Mouse (Mus musculus): ENCODE data around the gene Gm20890. TPM values are rescaled to one million over a fixed set of nuclear protein-coding genes. Genes with fewer than 3 reads are reported as not detected.
"Not testable (repeated sequence)": the region's sequence is repeated elsewhere in the genome, so short reads cannot be mapped to it uniquely, and the experiment has no call there.

Gm20890 gene
- polyA plus RNA-seq (2015; fragmentation: Nextera tagmentation; extraction: Ambion mirVana), result not detected in 2 replicates

DNA sequence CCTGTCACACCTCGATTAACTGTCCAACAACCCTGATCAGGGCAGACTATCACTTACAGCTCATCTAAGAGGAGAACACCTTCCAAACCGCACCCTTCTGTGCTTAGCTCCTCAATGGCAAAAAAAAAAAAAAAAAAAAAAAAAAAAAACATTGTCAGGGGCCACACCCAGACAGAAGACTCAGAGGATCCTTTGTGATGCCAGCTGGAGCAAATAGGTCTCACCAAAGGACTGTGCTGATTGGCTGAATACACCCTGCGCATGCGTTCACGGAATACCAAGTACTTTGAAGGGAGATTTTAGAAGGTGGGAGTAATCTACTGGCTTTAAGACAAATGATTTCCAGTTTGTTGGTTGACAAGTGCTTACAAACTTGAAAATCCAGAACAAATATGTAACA, at the start of gene Gm20890:
Gm20890 (minus strand) TSS at position 101 of the 400 bp plus-strand sequence.
- H3K4me2 ChIP-seq; H3K4me3 ChIP-seq; H3K36me3 ChIP-seq; ATAC-seq (ENCODE audit: borderline replicate concordance, extremely low read depth, low FRiP score, low TSS enrichment); H3K4me1 ChIP-seq; H3K9me3 ChIP-seq; H3K27me3 ChIP-seq; H3K9ac ChIP-seq; H3K27ac ChIP-seq: not testable (repeated sequence)
- no CpG with 5 or more reads among the region's 5 CpGs for WGBS

Data from lung, embryonic 15.5 days (tissue).